Mouse (Mus musculus) liver, embryonic 14 days (tissue): ENCODE data around the gene Vmn1r68. TPM values are rescaled to one million over a fixed set of nuclear protein-coding genes. Genes with fewer than 3 reads are reported as not detected.

Experiments
- polyA plus RNA-seq: library from polyadenylated mRNA; depleted of rRNA; stranded (reverse); fragments of >200 nt; gene quantifications from 2 replicates; pipeline ENCODE4 v1.2.3, GENCODE M21; 2012; rRNA removed

Gene Vmn1r68
- polyA plus RNA-seq, result not detected in 2 replicates

GRCm38 (mm10) chr7:10558385-10558784 lies at the start of gene Vmn1r68:
Gene Vmn1r68 (minus strand): TSS chr7:10558485.

GRCm38 (mm10) chr7:10494786-10495521 lies 63.3 kb downstream of the Vmn1r68 start, which contains the start of gene Zik1:
Gene Zik1 (minus strand): TSS chr7:10495394.

Other genes with a start within 250 kb of the Vmn1r68 start
- not detected in 2 replicates for gene Vmn1r67, start 115.2 kb downstream of the Vmn1r68 start, polyA plus RNA-seq
- gene Zik1, start 63.1 kb downstream of the Vmn1r68 start, polyA plus RNA-seq, result 1.1 and 1.4 TPM in 2 replicates
- gene Vmn1r69, start 55.2 kb upstream of the Vmn1r68 start, polyA plus RNA-seq, result not detected in 2 replicates
- gene Vmn1r70, start 73.0 kb upstream of the Vmn1r68 start, polyA plus RNA-seq, result not detected in 2 replicates
- gene Nlrp4b, start 129.3 kb upstream of the Vmn1r68 start, polyA plus RNA-seq, result not detected in 2 replicates
- not detected in 2 replicates for gene Vmn1r71, start 195.9 kb upstream of the Vmn1r68 start, polyA plus RNA-seq